Mouse (Mus musculus): ENCODE results near the gene Lrrc4b. TPM values are rescaled to one million over a fixed set of nuclear protein-coding genes. Genes with fewer than 3 reads are reported as not detected.

The Lrrc4b gene
- total RNA-seq, 2 experiments from 2014 or later, result 311 to 332 TPM

DNA sequence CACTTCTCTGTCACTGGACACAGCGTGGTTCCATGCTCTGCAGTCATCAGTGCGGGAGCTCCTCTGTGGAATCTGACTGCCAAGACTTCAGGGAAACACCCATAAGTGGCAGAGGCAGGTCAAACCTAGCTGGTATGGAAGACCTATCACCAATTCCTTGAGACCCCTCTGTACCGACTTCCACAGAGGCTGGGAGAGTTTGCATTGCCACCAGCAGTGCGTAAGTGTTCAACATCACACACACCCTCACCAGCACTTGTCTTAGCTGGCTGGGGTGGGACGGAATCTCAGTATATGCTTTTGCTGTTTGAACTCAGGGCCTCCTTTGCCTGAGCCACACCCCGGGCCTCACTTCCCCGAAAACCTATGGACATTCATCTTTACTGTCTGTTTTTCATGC lies 59.1 kb downstream of the Lrrc4b start:
- DNase-seq, result no peak

DNA sequence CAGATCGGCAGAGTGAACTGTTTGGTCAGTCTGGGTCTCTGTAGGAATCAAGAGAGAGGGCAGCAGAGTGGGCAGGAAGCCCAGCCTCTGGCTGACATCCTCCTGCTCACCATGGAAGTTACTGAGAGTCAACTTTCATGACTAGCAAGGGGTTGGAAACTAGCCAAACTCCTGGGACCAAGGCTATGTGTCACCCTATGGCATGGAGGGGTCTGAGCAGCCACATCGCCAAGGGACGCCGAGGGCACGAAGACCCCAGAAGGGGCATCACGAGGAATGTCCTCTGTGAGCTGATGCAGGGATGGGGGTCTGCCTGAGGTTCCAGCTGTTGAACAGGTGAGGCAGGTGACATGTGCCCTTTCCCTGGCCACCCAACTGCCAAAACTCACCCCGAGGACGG lies 59.7 kb downstream of the Lrrc4b start:
- no peak for DNase-seq

GRCm38 (mm10) chr7:44490281-44490680 lies 61.5 kb downstream of the Lrrc4b start:
- no peak for DNase-seq

GRCm38 (mm10) chr7:44491391-44491790 lies 62.6 kb downstream of the Lrrc4b start:
- DNase-seq, result no peak

DNA sequence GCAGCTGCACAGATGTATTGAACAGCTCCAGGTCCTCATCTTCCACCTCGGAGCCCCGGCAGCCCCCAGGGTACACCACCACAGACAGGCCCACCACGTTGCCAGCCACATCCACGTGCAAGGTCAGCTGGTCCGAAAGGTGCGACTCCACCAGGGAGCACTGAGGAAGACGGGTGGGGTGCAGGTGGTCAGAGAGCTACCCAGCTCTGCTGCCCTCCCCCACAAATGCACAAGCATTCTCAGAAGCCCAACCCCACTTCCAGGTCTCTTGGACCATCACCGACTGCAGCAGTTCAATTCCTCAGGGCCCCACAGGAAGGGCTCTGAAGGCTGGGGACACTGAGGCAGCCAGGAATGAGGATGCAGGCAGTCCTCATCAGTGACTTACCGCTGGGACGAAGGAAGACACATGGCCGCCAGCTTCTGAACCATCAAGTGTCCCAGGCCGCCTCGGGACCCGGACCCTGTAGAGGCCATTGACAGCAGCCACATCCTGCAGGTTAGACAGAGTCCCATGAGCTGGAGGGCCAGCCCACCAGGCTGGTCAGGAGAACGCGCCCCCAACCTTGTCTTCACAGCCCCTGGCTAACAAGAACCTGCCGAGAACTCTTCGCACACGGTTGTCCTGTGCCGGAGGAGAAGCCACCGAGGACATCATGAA lies 63.5 kb downstream of the Lrrc4b start:
- DNase-seq, result no peak

DNA sequence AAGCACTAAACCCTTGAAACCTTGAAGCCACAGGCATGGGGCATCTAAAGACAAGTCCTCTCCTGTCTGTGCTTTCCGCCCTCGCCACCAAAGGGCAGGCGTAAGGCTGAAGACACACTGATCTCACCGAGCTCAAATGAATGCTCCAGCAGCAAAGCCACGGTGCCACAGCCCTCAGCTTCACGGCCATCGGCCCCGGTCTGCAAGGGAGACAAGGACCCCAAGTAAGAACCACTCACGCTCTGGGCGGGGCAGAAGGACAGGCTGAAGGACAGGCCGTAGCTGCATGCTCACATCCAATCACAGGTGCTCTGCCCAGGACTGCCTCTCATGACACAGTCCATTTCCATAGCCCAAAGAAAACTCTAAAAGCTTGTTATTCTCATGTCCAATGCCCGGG lies 65.9 kb downstream of the Lrrc4b start:
- no peak for DNase-seq

DNA sequence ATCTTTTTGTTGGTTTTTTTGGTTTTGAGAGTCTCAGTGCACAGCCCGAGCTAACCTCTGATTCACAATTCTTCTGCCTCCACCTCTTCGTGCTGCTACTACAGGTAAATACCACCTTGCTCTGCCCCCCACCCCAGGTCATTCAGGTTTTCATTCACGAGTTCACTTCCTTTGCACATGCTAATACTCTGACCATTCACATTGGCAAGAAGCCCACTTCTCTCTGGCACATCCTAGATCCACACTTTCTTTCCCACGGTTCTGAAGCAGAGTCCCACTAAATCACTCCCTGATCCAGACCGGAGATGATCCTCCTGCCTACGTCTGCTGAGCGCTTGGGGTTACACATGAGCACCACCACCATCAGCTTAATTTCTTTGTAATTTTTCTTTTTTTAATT lies 66.3 kb downstream of the Lrrc4b start:
- no peak for DNase-seq

DNA sequence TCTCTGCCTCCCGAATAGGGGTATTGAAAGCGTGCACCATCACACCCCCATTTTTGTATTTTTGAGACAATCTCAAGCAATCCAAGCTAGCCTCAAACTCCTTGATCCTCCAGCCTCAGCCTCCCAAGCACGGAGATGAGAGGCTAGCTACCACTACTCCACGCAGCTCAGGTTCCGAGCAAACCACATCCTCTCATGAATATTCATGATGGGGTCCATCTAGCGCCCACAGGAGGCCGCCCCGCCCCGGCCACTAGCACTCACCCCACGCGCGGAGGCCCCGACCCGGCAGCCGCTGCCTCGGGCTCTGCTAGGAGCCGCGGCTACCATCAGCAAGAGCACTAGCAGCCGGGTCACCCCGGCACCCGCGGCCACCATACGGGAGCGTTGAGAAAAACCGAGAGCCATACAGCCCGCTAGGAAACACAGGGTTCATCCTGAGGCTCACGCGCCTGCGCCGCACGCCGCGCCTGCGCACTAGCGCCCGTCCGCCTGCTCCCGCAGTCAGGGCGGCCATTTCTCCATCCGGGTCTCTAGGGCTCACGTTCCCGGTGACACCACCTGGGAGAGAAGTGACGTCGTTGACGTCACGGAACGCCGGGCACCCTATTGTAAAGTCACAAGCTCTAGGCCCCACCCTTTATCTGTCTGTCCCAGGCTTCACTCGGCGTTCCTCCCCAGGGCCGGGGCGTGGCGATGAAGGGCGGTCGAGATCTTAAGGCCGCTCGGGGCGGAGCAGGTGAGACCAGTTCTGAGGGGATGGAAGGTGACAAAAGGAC lies 67.4 kb downstream of the Lrrc4b start, which contains the start of the genes Emc10 and Fam71e1:
Gene Emc10, minus strand, starts transcription at position 538 of the 779 bp plus-strand sequence.
Gene Fam71e1, plus strand, starts transcription at position 590 of the 779 bp plus-strand sequence.
- DNase-seq, result peak; percentile 98

DNA sequence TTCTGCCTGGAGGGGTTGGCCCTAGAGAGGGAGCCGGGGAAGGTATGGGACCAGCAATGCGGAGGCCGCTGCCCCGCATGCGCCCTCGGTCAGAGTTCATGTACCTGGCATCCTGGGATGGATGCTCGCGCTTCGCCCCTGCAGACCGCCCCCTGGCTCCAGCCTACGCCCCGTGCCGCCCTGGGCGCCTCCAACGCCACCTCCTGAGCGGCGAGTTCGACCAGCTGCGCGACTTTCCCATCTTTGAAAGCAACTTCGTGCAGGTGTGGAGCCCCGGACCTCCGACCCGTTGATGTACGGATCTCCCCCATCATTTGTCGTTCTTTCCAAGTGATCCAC lies 67.9 kb downstream of the Lrrc4b start:
- DNase-seq, result no peak

DNA sequence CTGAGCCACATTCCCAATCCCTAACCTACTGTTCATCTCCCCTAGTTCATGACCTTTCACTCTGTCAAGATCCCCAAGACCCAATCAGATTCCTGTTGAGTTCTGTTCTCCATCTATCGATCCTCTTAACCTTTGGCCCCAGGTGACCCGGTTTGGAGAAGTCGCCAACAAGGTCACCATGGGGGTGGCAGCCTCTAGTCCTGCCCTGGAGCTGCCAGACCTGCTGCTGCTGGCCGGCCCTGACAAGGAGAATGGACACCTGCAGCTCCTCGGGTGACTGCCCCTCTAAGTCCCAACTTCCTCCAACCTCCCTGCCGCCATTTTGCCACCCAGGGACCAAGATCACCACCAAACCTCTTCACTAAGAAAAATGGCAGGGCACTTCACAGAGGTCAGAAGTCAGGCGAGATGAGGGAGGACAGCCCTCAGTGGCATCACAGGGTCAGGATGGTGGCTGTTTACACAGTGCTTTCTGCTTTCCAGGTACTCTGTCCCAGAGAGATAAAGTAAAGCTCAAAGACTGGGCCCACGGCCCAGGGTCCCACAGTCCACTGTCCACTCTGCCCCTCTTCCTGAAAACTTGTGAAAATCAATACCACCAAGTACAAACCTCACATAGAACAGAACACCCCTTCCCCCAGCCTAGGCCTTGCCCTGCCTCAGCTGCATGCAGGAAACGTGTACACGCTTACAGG lies 68.7 kb downstream of the Lrrc4b start:
- no peak for DNase-seq

DNA sequence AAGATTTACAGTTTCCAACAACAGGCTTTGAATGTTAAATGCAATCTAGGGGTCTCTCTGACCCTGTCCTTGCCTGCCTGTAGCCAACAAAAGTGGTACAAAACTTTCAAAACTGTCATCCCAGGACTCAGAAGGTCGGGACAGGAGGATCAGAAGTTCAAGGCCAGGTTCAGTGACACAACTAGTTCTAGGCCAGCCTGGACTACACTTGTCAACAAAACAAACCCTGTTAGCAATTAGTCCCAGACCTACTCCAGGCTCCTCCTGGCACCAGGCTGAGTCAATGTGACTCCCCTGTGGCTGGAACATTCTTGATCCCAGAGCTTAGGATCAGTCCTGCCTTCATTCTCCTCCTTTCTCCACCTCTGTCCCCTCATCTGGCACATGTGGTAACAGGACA lies 70.1 kb downstream of the Lrrc4b start:
- DNase-seq, result no peak

DNA sequence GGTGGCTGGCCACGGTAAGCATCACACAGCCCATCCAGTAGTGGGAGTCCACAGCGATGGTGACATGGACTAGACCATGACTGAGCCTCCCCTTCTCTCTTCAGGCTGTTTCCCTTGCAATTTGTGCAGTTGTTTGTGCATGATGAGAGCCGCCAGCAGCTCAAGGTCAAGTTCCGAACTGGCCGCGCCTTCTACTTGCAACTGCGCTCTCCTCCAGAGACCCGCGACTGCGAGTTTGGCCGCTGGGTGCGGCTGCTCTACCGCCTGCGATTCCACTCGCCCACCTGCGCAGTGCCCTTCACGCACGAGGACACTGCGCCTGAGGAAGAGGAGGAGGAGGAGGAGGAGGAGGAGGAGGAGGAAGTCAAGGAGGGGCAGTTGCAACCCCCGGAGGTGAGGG lies 71.2 kb downstream of the Lrrc4b start:
- DNase-seq, result no peak

- DNase-seq, result peak; percentile 65 to 75
Observed at GRCm38 (mm10) chr7:44501563-44502115, 72.8 kb downstream of the Lrrc4b start.

DNA sequence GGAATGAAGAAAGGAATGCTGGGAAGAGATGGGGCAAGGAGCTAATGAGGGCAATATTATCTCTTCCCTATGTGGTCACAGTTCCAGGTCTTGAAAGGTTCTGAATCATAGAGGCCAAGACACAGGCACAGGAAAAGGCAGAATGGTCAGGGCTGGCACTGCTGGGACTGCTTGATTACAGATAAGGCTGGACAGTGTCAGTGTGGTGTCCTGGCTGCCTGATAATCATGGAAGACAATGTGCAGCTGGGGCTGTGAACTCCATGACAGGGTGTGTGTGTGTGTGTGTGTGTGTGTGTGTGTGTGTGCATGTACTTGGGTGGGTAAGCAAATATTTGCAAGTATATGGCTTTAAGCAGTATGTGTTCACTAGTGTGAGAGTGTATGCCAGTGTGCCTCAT lies 78.7 kb downstream of the Lrrc4b start:
- DNase-seq, result no peak

Small RNA genes within 50 kb of the gene (microRNA-seq; reads per million reads assigned to microRNA genes)
- 7.5 to 10.2 reads per million in 2 experiments for gene Mir7052

Other genes with a start within 250 kb of the Lrrc4b start
- not detected for gene Klk1b24, start 240.8 kb upstream of the Lrrc4b start, total RNA-seq (2021)
- gene Klk1b3, start 230.8 kb upstream of the Lrrc4b start, total RNA-seq (2021), result not detected
- gene Klk1b4, start 221.6 kb upstream of the Lrrc4b start, total RNA-seq (2021), result not detected
- gene Klk1b5, start 213.1 kb upstream of the Lrrc4b start, total RNA-seq (2021), result not detected
- not detected for gene Klk1, start 203.7 kb upstream of the Lrrc4b start, total RNA-seq (2021)
- not detected for gene Gm36864, start 192.8 kb upstream of the Lrrc4b start, total RNA-seq (2021)
- gene 1700028J19Rik, start 182.3 kb upstream of the Lrrc4b start, total RNA-seq (2021), result 1 to 10 TPM in 1 of 2 experiments, under 1 TPM in 1; 0.99 to 1.2 TPM
- 10 to 100 TPM; 82.0 to 92.1 TPM for gene 2410002F23Rik, start 182.3 kb upstream of the Lrrc4b start, total RNA-seq (2021)
- not detected for gene Acp4, start 171.6 kb upstream of the Lrrc4b start, total RNA-seq (2021)
- not detected for gene Gm15517, start 167.6 kb upstream of the Lrrc4b start, total RNA-seq (2021)
- gene Clec11a, start 122.1 kb upstream of the Lrrc4b start, total RNA-seq (2021), result 1 to 10 TPM; 2.9 to 3.8 TPM
- gene Shank1, start 118.8 kb upstream of the Lrrc4b start, total RNA-seq (2021), result 100 to 1,000 TPM; 588 to 654 TPM
- 10 to 100 TPM; 84.8 to 92.0 TPM for gene Syt3, start 44.9 kb upstream of the Lrrc4b start, total RNA-seq (2021)
- 1 to 10 TPM; 3.1 to 3.4 TPM for gene 1700008O03Rik, start 43.2 kb upstream of the Lrrc4b start, total RNA-seq (2021)
- gene Aspdh, start 36.4 kb downstream of the Lrrc4b start, total RNA-seq (2021), result 10 to 100 TPM; 13.3 to 21.6 TPM
- gene Josd2, start 39.0 kb downstream of the Lrrc4b start, total RNA-seq (2021), result 100 to 1,000 TPM in 1 of 2 experiments, 10 to 100 TPM in 1; 94.5 to 102 TPM
- 100 to 1,000 TPM; 205 to 215 TPM for gene Emc10, start 67.5 kb downstream of the Lrrc4b start, total RNA-seq (2021)
- 10 to 100 TPM; 14.3 to 15.7 TPM for gene Fam71e1, start 67.6 kb downstream of the Lrrc4b start, total RNA-seq (2021)
- gene Mybpc2, start 95.6 kb downstream of the Lrrc4b start, total RNA-seq (2021), result under 1 TPM in 1 of 2 experiments, not detected in 1; 0.12 TPM
- gene Spib, start 103.1 kb downstream of the Lrrc4b start, total RNA-seq (2021), result under 1 TPM in 1 of 2 experiments, not detected in 1; 0.13 TPM
- 1 to 10 TPM; 6.2 to 8.7 TPM for gene Pold1, start 119.8 kb downstream of the Lrrc4b start, total RNA-seq (2021)
- 10 to 100 TPM; 58.7 to 62.1 TPM for gene Nr1h2, start 124.9 kb downstream of the Lrrc4b start, total RNA-seq (2021)
- under 1 TPM in 1 of 2 experiments, not detected in 1; 0.25 TPM for gene Napsa, start 143.4 kb downstream of the Lrrc4b start, total RNA-seq (2021)
- gene Kcnc3, start 161.6 kb downstream of the Lrrc4b start, total RNA-seq (2021), result 100 to 1,000 TPM; 175 to 188 TPM
- 10 to 100 TPM; 27.7 to 28.1 TPM for gene Myh14, start 241.8 kb downstream of the Lrrc4b start, total RNA-seq (2021)

Data from layer of hippocampus, postnatal 36 days (tissue).